Mouse (Mus musculus) intestine, embryonic 15.5 days (tissue): ENCODE results near the gene Ftsj1. TPM values are rescaled to one million over a fixed set of nuclear protein-coding genes. Genes with fewer than 3 reads are reported as not detected.

Source experiments
- ATAC-seq: fragments of 200-750 bp; cut with Nextera tagmentation; 2 replicates; pipeline ENCODE4 v1.8.0; 2017; ENCODE audit warnings: moderate TSS enrichment, moderate library complexity
- H3K27ac ChIP-seq: fragments of 300-500 bp; sonication (generic); 2 replicates; pipeline ENCODE4 v1.5.1; 2015; ENCODE audit warnings: mild to moderate bottlenecking, inconsistent platforms
- H3K27me3 ChIP-seq: fragments of 300-500 bp; sonication (generic); replicated peaks from 2 replicates; pipeline ENCODE4 v1.6.1; 2015; ENCODE audit warnings: inconsistent platforms
- H3K36me3 ChIP-seq: fragments of 300-500 bp; sonication (generic); 2 replicates; pipeline ENCODE4 v1.6.1; 2015; ENCODE audit warnings: inconsistent platforms
- H3K4me1 ChIP-seq: fragments of 300-500 bp; sonication (generic); replicated peaks from 2 replicates; pipeline ENCODE4 v1.6.1; 2015; ENCODE audit warnings: inconsistent platforms
- H3K4me2 ChIP-seq: fragments of 300-500 bp; sonication (generic); replicated peaks from 2 replicates; pipeline ENCODE4 v1.6.1; 2015; ENCODE audit warnings: mild to moderate bottlenecking, inconsistent platforms
- H3K4me3 ChIP-seq: fragments of 300-500 bp; sonication (generic); replicated peaks from 2 replicates; pipeline ENCODE4 v1.5.1; 2015; ENCODE audit warnings: inconsistent platforms
- H3K9ac ChIP-seq: fragments of 300-500 bp; sonication (generic); 2 replicates; pipeline ENCODE4 v1.6.1; 2015; ENCODE audit warnings: inconsistent platforms
- H3K9me3 ChIP-seq: fragments of 300-500 bp; sonication (generic); 2 replicates; pipeline ENCODE4 v1.6.1; 2016; ENCODE audit warnings: inconsistent platforms
- whole genome bisulfite sequencing: fragments of 180-500 bp; shearing (Covaris S2); methylation state at CpG from one replicate; pipeline ENCODE4 v1.1.7; 2015; 5-methylcytosine and 5-hydroxymethylcytosine counted together
- polyA plus RNA-seq: library from polyadenylated mRNA; unstranded; fragments of >200 nt; fragmentation: Nextera tagmentation; extraction: Ambion mirVana; gene quantifications from 2 replicates; pipeline ENCODE4 v1.2.1, GENCODE M21; 2015

Gene Ftsj1
- polyA plus RNA-seq: 33.0 and 34.8 TPM in 2 replicates

DNA sequence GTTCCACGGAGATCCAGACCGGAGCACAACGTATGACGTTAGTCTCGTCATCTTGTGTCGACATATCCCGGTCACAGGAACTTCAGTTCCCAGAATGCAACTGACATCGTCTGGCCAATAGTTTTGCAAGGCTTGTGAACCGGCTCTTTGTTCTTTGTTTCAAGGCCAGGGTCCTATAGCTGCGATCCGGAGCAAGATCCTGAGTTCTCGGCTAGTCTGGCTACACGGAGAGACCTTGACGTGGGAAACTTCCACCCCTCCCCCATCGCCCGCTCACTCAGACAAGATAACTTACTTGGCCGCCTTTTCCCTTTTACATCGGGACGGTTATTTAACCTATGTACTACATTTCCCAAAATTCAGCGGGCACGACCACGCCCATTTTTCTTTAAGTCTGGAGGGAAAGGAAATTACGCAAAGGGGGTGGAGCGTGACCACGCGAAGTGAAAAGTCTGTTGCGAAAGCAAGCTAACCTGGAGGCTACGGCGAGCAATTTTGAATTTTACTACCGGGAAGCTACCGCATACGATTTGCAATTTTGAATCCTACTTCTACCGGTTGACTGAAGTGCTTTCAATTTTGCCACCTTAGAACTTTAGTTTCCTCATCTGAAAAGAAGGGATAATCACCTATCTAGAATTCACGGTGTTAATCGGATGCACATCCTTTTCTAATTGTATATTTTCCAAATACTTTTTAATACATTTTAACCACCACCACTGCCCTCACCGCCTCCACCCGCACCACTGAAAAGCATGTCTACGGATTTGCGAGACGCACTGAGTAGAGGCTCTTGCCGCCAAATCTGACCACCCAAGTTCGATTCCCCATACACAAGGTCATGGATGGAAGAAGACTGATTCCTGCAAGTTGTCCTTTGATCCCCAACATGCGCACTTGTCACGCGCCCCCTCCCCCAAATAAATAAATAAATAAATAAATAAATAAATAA is at the start of gene Ftsj1:
Ftsj1 (minus strand) TSS at position 73 of the 952 bp plus-strand sequence.
- Histone ChIP-seq H3K27ac (peak within 1 kb of the TSS; percentile 71), H3K4me3 (peak within 1 kb of the TSS; percentile 50)
- 15% methylated on average over 45 of the region's 45 CpGs for WGBS

GRCm38 (mm10) chrX:8288621-8289020 is 36.4 kb upstream of the Ftsj1 start:
- Histone ChIP-seq H3K4me3 (no peak overlapping the region), H3K36me3 (no peaks in the 10 kb centered on the region), H3K4me2 (no peak overlapping the region), H3K9me3 (no peaks in the 10 kb centered on the region), H3K9ac (no peak overlapping the region), H3K4me1 (no peaks in the 10 kb centered on the region), H3K27me3 (no peaks in the 10 kb centered on the region), H3K27ac (no peak overlapping the region)
- 78% methylated on average over 5 of the region's 5 CpGs for WGBS
- no peak for ATAC-seq

More for the DNA sequence above, at the start of gene Ftsj1:
- Histone ChIP-seq H3K9me3 (no peaks in the 10 kb centered on the region), H3K36me3 (no peaks in the 10 kb centered on the region), H3K4me2 (peak within 1 kb of the TSS; percentile 54), H3K27me3 (no peaks in the 10 kb centered on the region), H3K9ac (peak within 1 kb of the TSS; percentile 38), H3K4me1 (no peaks in the 10 kb centered on the region)
- peak; percentile 95 for ATAC-seq

DNA sequence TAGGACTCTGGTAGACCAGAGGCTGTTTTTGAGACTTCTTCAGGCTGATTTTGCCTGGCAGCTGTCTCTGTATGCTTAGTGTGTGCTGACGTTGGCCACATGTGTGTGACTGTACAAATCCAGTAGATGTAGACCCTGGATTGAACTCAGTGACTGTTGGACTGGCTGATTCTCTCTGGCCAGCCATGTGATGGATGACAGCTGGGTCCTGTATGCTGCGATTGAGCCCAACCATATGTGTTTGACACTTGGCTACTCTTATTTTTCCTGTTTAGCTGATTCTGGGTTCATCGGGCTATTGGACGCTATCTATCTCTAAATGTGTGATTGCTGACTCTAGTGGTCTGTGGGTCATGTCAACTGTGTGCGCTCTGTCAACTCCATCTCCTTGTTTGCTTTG is 21.9 kb upstream of the Ftsj1 start:
- no peak for ATAC-seq
- H3K4me1 ChIP-seq: no peaks in the 10 kb centered on the region
- WGBS: 84% methylated on average over 5 of the region's 5 CpGs
- no peaks in the 10 kb centered on the region for H3K36me3 ChIP-seq
- no peaks in the 10 kb centered on the region for H3K27me3 ChIP-seq
- no peaks in the 10 kb centered on the region for H3K9me3 ChIP-seq
- no peak overlapping the region for H3K4me3 ChIP-seq
- no peak overlapping the region for H3K4me2 ChIP-seq
- no peak overlapping the region for H3K9ac ChIP-seq
- no peak overlapping the region for H3K27ac ChIP-seq

DNA sequence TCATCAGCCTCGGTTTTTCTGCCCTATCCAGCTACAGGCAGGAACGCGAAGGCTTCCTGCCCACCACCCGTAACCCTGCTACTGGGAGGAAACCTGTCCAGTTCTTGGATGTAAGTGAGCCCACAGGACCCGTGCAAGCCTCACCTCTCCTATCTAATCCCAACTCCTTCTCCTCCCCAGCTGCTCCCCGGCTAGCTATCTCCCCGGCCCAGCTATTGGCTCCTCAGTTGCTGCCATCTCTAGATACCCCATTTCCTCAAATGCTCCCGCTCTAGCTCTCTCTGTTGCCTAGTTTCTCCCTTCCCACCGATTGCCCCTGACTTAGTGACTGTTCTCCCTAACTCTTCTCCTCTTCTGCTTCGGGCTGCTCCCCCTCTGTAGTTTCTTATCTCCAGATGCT is 19.8 kb upstream of the Ftsj1 start:
- Histone ChIP-seq H3K4me3 (no peak overlapping the region), H3K9me3 (no peaks in the 10 kb centered on the region), H3K9ac (no peak overlapping the region), H3K27me3 (no peaks in the 10 kb centered on the region), H3K27ac (no peak overlapping the region), H3K4me2 (peak overlapping the region; percentile 41), H3K36me3 (no peaks in the 10 kb centered on the region), H3K4me1 (no peaks in the 10 kb centered on the region)
- WGBS: 26% methylated on average over 10 of the region's 10 CpGs
- ATAC-seq: no peak; the same call in 1 of the 2 replicates

DNA sequence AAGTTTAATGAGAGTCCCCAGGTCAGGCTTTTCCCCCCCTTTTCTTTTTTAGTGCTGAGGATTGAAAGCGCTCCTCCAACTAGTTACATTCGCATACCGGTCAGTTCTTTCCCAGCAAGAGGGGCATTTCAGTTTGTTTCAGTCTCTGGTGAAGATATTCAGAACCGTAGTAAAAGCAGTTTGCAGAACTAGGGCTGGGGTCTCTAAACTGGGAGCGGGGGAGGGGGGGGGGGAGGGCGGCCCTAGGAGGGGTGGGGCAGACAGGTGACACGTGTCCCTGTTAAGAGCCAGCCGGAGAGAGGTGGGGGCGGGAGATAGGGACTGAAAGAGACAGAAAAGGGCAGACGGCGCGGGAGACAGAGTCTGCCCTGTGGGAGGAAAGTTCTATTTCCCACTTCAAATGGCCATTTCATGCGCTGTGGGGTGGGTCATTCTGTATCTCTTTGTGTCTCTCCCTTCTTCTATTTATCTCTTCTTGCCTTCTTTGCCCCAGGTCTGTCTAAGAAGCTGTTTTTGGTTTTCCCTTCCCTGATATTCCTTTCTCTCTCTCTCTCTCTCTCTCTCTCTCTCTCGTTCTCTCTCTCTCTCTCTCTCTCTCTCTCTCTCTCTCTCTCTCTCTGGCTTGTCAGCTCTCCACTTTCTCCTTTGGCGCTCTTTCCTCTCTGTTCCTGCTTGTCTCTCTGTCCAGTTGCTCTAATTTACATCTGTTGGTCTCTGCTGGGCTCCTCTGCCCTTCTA is 19.0 kb upstream of the Ftsj1 start, which contains the start of gene Slc38a5:
Slc38a5 (plus strand) TSS at position 51 of the 738 bp plus-strand sequence.
- Histone ChIP-seq H3K9me3 (no peaks in the 10 kb centered on the region), H3K4me3 (no peak within 1 kb of the TSS)
- no peak for ATAC-seq

DNA sequence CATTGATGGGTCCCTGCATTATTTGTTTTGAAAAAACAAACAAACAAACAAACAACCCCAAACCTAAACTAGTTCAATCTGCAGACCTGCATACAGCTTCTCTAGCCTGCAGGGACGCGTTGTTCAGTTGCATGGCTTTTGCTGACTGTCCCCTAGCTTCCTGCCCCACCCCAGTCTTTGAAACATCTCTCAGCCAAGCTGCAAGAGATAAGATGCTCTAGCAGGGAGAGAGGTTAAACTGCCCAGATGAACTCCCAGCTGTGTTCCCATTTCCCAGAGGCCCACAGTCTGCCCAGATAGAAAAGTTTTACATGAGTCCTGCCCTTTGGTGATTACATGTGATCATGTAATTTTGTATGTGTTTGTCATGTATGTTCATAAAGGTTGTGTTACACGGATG is 12.0 kb upstream of the Ftsj1 start:
- H3K27ac ChIP-seq: no peak overlapping the region

More for the DNA sequence above, 19.0 kb upstream of the Ftsj1 start, which contains the start of gene Slc38a5:
- no peaks in the 10 kb centered on the region for H3K4me1 ChIP-seq
- no peak within 1 kb of the TSS for H3K9ac ChIP-seq
- WGBS: 26% methylated on average over 13 of the region's 15 CpGs
- no peak within 1 kb of the TSS for H3K27ac ChIP-seq
- no peaks in the 10 kb centered on the region for H3K36me3 ChIP-seq
- peak within 1 kb of the TSS; percentile 41 for H3K4me2 ChIP-seq
- H3K27me3 ChIP-seq: no peaks in the 10 kb centered on the region

GRCm38 (mm10) chrX:8263156-8263804 is 11.1 kb upstream of the Ftsj1 start:
- 84% methylated on average over 5 of the region's 5 CpGs for WGBS
- no peak overlapping the region for H3K4me3 ChIP-seq
- no peaks in the 10 kb centered on the region for H3K4me1 ChIP-seq
- H3K27ac ChIP-seq: no peak overlapping the region
- no peaks in the 10 kb centered on the region for H3K27me3 ChIP-seq
- no peaks in the 10 kb centered on the region for H3K9me3 ChIP-seq
- H3K4me2 ChIP-seq: no peak overlapping the region
- no peaks in the 10 kb centered on the region for H3K36me3 ChIP-seq
- no peak overlapping the region for H3K9ac ChIP-seq
- no peak for ATAC-seq

More for the DNA sequence above, 12.0 kb upstream of the Ftsj1 start:
- Histone ChIP-seq H3K4me1 (no peaks in the 10 kb centered on the region), H3K9me3 (no peaks in the 10 kb centered on the region), H3K9ac (no peak overlapping the region), H3K27me3 (no peaks in the 10 kb centered on the region), H3K4me3 (no peak overlapping the region), H3K36me3 (no peaks in the 10 kb centered on the region), H3K4me2 (no peak overlapping the region)
- WGBS: 72% methylated on average over 3 of the region's 3 CpGs
- no peak for ATAC-seq

DNA sequence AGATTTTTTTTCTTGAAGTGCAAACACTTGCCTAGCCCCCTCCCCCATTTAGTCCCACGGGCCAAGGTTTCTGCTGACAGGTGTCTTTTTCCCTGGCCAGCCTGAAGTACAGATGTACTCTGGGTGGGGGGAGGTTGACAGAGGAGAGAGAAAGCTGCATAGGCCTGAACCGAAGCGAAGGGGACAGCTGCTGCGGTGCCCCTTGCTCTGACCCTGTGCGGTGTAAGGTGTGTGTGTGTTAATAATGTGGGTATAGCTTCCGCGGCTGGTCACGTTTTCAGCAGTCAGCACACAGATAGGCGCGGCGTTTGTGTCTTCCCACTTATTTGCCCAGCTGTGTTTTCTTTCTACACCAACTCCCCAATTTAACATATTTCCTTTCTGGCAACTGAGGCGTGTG is 7.3 kb upstream of the Ftsj1 start:
- H3K27me3 ChIP-seq: no peaks in the 10 kb centered on the region
- no peaks in the 10 kb centered on the region for H3K36me3 ChIP-seq
- no peak overlapping the region for H3K4me2 ChIP-seq
- no peaks in the 10 kb centered on the region for H3K4me1 ChIP-seq
- no peak overlapping the region for H3K4me3 ChIP-seq
- no peak for ATAC-seq
- WGBS: 78% methylated on average over 12 of the region's 12 CpGs
- no peak overlapping the region for H3K9ac ChIP-seq
- H3K9me3 ChIP-seq: no peaks in the 10 kb centered on the region
- H3K27ac ChIP-seq: no peak overlapping the region

GRCm38 (mm10) chrX:8255807-8256206 is 3.6 kb upstream of the Ftsj1 start:
- Histone ChIP-seq H3K9me3 (no peaks in the 10 kb centered on the region), H3K27me3 (no peaks in the 10 kb centered on the region), H3K4me2 (no peak overlapping the region), H3K4me1 (no peaks in the 10 kb centered on the region), H3K4me3 (no peak overlapping the region), H3K27ac (no peak overlapping the region), H3K36me3 (no peaks in the 10 kb centered on the region), H3K9ac (no peak overlapping the region)
- no peak for ATAC-seq
- WGBS: 37% methylated on average over 5 of the region's 6 CpGs

DNA sequence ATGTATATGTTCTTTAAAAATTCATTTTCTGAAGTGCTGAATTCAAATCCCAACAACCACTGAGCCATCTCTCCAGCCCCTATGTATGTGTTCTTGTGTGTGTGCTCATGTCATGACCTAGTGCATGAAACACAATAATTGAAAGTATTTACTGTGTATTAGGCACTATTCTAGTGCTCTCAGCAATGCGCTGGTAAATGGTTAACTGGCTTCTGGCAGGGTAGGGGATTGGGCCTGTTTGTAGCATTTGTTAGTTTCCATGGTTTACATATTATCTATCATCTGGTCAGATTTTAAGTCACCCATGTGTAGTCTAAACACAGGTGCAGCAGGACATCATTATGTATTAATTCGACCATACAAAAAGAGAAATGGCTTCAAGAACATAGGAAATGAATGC is 1.5 kb upstream of the Ftsj1 start:
- Histone ChIP-seq H3K4me1 (no peaks in the 10 kb centered on the region), H3K4me3 (no peak overlapping the region), H3K4me2 (no peak overlapping the region), H3K27me3 (no peaks in the 10 kb centered on the region), H3K9ac (no peak overlapping the region), H3K27ac (no peak overlapping the region), H3K9me3 (no peaks in the 10 kb centered on the region), H3K36me3 (no peaks in the 10 kb centered on the region)
- no peak for ATAC-seq
- WGBS: 81% methylated on average over 2 of the region's 2 CpGs

- no peaks in the 10 kb centered on the region for H3K9me3 ChIP-seq
- peak overlapping the region; percentile 38 for H3K9ac ChIP-seq
- peak; percentile 71 for ATAC-seq
- no peak overlapping the region for H3K27ac ChIP-seq
- H3K27me3 ChIP-seq: no peaks in the 10 kb centered on the region
- H3K36me3 ChIP-seq: no peaks in the 10 kb centered on the region
- peak overlapping the region; percentile 50 for H3K4me3 ChIP-seq
- H3K4me1 ChIP-seq: no peaks in the 10 kb centered on the region
- peak overlapping the region; percentile 54 for H3K4me2 ChIP-seq
- 20% methylated on average over 18 of the region's 18 CpGs for WGBS
Observed at GRCm38 (mm10) chrX:8251789-8252333, 345 bp downstream of the Ftsj1 start.
